Mouse (Mus musculus): ENCODE measurements at regions not wholly inside any gene's neighbourhood (a gene's known extent, or its start where the extent isn't known, plus 50 kb on each side); places are given as distances from the start of the nearest gene placed in this dataset.

DNA sequence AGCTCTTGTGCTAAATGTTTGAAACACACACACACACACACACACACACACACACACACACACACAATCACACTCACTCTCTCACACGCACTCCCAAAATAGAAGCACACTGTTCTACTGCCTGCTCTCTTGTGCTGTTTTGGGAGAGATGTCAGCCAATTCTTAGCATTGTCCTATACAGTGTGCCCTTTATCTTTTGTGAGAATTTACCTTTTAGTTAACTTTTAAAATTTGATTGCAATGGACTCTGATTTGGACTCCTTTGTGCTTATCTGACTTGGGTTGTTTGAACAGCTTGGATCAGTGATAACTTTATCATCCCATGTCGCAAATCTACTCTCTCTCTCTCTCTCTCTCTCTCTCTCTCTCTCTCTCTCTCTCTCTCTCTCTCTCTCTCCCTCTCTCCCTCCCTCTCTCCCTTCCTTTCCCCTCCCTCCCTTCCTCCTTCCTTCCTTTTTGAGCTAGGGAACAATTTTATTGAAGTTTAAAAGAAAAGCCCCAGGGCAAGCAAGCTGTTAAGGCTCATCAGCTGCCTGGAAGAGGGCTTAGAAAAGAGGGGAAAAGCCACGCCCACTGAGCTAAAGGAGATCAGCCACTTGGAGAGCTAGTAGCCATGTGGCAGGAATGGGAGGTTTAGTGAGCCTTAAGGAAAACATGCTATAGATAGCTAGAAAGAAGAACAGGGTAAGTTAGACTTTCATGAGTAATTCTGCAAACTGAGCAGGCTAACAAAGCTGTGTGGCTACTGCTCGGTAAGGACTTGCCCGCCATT, 611.2 kb downstream of the Gm19410 start:
- TF ChIP-seq CTCF (IDR thresholded peaks at IDR 0.05; ENCODE audit: low read depth) (no peak), EP300 (optimal IDR thresholded peaks at IDR 0.05) (no peak)

Measured in stomach, postnatal 0 days (tissue).